Mouse (Mus musculus): ENCODE measurements around the gene Pheta1. TPM values are rescaled to one million over a fixed set of nuclear protein-coding genes. Genes with fewer than 3 reads are reported as not detected.

The Pheta1 gene
- 2.5 and 3.0 TPM in 2 replicates for polyA plus RNA-seq (2012; ENCODE audit: insufficient read depth, insufficient read length, missing spikeins)

DNA sequence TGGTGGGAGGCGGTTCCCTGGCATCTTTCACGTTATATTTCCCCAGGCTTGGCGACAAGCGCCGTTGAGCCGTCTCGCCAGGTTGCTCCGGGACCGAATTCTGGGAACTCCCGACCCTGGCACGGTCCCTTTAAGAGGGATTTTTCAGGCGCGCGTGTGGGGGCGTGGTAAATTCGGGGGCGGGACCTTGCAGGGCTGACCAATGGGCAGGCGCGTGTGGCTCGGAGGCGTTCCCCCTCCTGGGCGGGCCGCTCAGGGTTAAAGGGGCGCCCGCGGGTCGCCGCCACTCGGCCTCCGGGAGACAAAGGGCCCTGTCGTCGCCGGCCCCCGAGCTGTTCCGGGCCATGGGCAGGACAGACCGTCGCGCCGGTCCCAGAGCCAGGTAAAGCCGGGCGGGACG, at the start of gene Pheta1:
Gene Pheta1 (plus strand): TSS at position 242 of the 400 bp plus-strand sequence.
- peak within 1 kb of the TSS; percentile 99 for H3K4me3 ChIP-seq (ENCODE audit: insufficient read depth, low read depth, low read length)
- peak within 1 kb of the TSS; percentile 59 for H3K27ac ChIP-seq (replicated peaks; ENCODE audit: low read depth, low read length)

GRCm38 (mm10) chr5:121807186-121807585, 41.6 kb upstream of the Pheta1 start:
- no peak overlapping the region for H3K27ac ChIP-seq (replicated peaks; ENCODE audit: low read depth, low read length)
- H3K4me3 ChIP-seq (ENCODE audit: insufficient read depth, low read depth, low read length) = no peak overlapping the region
- peaks cover 17% of the 10 kb centered on the region for H3K4me1 ChIP-seq (ENCODE audit: control insufficient read depth, insufficient read depth, insufficient read length, low read length)

More for the DNA sequence above, at the start of gene Pheta1:
- H3K4me1 ChIP-seq (ENCODE audit: control insufficient read depth, insufficient read depth, insufficient read length, low read length) = peaks cover 13% of the 10 kb centered on the region

GRCm38 (mm10) chr5:121808202-121808601, 40.6 kb upstream of the Pheta1 start:
- Histone ChIP-seq H3K4me1 (ENCODE audit: control insufficient read depth, insufficient read depth, insufficient read length, low read length) (peaks cover 17% of the 10 kb centered on the region), H3K4me3 (ENCODE audit: insufficient read depth, low read depth, low read length) (no peak overlapping the region), H3K27ac (replicated peaks; ENCODE audit: low read depth, low read length) (no peak overlapping the region)

DNA sequence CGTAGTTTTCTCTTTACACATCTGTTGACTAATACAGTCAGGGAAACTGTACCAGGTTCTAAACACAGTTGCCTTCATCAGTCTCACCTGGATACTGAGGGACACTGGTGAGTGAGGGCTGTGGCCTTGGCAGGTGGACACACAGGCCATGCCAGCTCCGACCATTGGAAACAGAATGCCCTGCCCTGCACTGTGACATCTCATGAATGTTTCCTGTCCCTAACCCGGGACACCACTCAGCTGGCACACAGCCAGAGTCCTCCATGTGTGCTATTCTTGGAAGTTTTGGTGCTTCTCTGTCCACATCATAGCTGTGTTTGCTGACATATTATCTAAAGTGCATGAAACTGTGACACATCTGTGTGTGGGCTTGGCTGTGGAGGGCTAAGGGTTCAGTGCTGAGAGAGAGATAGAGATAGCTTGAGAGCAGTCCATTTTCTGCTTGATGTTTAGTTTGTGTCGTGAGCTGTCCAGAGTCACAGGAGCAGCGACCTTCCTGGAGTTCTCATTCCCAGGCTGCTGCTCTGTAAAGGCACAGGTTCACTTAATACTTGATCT, 39.0 kb upstream of the Pheta1 start:
- Histone ChIP-seq H3K4me3 (ENCODE audit: insufficient read depth, low read depth, low read length) (no peak overlapping the region), H3K27ac (replicated peaks; ENCODE audit: low read depth, low read length) (no peak overlapping the region), H3K4me1 (ENCODE audit: control insufficient read depth, insufficient read depth, insufficient read length, low read length) (peaks cover 17% of the 10 kb centered on the region)

GRCm38 (mm10) chr5:121810331-121811151, 38.2 kb upstream of the Pheta1 start:
- no peak overlapping the region for H3K27ac ChIP-seq (replicated peaks; ENCODE audit: low read depth, low read length)
- H3K4me1 ChIP-seq (ENCODE audit: control insufficient read depth, insufficient read depth, insufficient read length, low read length) = peaks cover 17% of the 10 kb centered on the region
- no peak overlapping the region for H3K4me3 ChIP-seq (ENCODE audit: insufficient read depth, low read depth, low read length)

DNA sequence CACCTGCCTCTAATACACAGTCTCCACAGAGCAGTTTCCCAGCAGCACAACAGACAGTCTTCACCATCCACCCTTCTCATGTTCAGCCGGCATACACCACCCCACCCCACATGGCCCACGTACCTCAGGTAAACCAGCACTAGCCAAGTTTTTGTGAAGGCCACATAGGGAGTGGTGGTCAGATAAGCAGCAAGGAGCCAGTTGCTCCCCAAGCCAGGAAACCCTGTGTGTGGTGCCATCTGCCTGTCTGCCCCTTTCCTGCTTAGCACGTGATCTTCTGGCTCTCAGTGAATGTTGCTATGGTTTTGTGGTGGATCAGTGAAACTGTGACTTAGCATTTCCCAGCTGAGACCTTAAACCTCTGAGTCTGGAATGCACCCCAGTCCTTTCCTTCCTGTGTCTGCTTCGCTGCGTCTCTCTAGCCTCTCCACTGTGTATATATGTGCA, 37.3 kb upstream of the Pheta1 start:
- Histone ChIP-seq H3K4me1 (ENCODE audit: control insufficient read depth, insufficient read depth, insufficient read length, low read length) (peaks cover 17% of the 10 kb centered on the region), H3K4me3 (ENCODE audit: insufficient read depth, low read depth, low read length) (no peak overlapping the region), H3K27ac (replicated peaks; ENCODE audit: low read depth, low read length) (no peak overlapping the region)

DNA sequence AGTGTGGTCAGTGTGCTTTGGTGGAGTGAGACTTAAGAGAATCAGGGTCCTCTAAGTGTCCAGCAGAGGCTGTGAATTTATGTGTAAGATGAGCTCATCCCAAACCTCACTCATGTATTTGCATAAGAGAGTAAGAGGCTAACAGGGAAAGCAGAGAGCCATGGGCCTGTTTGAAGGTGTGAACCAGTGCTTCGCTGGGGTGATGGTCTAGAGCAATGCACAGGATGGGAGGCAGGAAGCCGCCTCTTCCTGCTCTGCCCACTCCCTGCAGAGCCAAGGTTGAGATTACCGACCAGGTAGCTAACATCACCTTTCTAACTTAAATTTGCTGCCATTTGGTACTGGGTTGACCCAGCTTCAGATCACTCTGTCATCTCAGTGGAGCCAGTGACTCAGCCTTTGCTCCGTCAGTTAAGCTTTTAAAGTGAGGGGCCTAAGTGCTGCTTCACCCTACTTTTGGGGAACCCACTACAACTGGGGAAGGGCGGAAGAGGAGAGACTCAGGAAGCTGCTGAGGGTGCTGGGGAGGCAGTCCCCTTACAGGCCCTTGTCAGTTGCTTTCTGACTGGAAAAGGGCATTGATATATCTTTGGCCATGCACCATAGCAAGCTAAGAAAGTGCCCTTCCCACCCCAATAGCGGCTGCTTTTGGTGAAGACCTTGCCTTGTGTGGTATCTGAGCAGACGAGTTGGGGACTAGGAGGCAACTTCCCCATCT, 36.1 kb upstream of the Pheta1 start:
- Histone ChIP-seq H3K4me3 (ENCODE audit: insufficient read depth, low read depth, low read length) (no peak overlapping the region), H3K27ac (replicated peaks; ENCODE audit: low read depth, low read length) (no peak overlapping the region), H3K4me1 (ENCODE audit: control insufficient read depth, insufficient read depth, insufficient read length, low read length) (peaks cover 17% of the 10 kb centered on the region)

GRCm38 (mm10) chr5:121813744-121814143, 35.0 kb upstream of the Pheta1 start:
- peaks cover 17% of the 10 kb centered on the region for H3K4me1 ChIP-seq (ENCODE audit: control insufficient read depth, insufficient read depth, insufficient read length, low read length)

GRCm38 (mm10) chr5:121815067-121815466, 33.7 kb upstream of the Pheta1 start:
- no peak overlapping the region for H3K27ac ChIP-seq (replicated peaks; ENCODE audit: low read depth, low read length)
- H3K4me1 ChIP-seq (ENCODE audit: control insufficient read depth, insufficient read depth, insufficient read length, low read length) = peaks cover 15% of the 10 kb centered on the region
- no peak overlapping the region for H3K4me3 ChIP-seq (ENCODE audit: insufficient read depth, low read depth, low read length)

More at GRCm38 (mm10) chr5:121813744-121814143, 35.0 kb upstream of the Pheta1 start:
- H3K27ac ChIP-seq (replicated peaks; ENCODE audit: low read depth, low read length) = no peak overlapping the region
- no peak overlapping the region for H3K4me3 ChIP-seq (ENCODE audit: insufficient read depth, low read depth, low read length)

DNA sequence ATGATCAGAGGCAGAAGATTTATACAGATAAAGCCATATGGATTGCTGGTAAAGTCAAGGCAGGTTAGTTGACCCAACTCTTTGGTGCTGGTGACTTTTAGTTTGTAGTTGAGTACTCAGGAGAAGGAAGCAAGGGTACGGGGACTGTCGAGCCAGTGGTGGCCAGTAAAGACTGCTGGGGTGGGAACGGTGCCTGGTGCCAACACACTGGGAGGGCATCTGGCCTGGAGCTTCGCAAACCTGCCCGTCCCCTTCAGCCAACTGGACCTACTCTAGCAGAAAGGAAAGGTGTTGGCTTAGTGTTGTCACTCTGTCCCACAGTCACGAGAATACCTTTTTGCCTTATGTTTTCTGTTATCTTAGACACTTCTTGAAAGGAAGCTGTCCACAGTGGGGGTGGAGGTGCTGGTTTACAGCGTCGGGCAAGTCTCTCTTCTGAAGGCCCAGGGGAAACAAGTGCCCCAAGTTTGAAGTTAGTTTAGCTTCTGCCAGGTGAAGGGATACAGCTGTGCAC, 32.9 kb upstream of the Pheta1 start:
- Histone ChIP-seq H3K27ac (replicated peaks; ENCODE audit: low read depth, low read length) (no peak overlapping the region), H3K4me1 (ENCODE audit: control insufficient read depth, insufficient read depth, insufficient read length, low read length) (peaks cover 21% of the 10 kb centered on the region), H3K4me3 (ENCODE audit: insufficient read depth, low read depth, low read length) (no peak overlapping the region)

DNA sequence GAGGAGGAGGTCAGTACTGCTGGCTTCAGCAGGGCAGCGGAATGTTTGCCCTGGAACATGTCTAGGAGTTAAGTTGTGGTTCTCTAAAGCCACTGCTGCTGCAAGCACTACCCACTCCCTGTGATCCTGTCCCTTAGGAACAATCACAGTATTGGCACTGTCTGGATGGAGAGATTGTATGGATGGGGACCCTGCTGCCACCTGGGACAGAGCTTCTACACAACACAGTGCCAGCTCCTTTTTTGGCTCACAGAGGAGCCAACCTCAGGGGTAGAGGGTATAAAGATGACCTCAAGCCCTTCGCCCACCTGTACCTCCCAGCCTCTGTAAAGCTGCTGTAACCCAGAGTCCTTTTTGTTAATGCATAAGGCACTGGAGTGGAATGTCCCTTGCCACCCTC, 32.2 kb upstream of the Pheta1 start:
- H3K4me1 ChIP-seq (ENCODE audit: control insufficient read depth, insufficient read depth, insufficient read length, low read length) = peaks cover 18% of the 10 kb centered on the region
- no peak overlapping the region for H3K27ac ChIP-seq (replicated peaks; ENCODE audit: low read depth, low read length)
- no peak overlapping the region for H3K4me3 ChIP-seq (ENCODE audit: insufficient read depth, low read depth, low read length)

DNA sequence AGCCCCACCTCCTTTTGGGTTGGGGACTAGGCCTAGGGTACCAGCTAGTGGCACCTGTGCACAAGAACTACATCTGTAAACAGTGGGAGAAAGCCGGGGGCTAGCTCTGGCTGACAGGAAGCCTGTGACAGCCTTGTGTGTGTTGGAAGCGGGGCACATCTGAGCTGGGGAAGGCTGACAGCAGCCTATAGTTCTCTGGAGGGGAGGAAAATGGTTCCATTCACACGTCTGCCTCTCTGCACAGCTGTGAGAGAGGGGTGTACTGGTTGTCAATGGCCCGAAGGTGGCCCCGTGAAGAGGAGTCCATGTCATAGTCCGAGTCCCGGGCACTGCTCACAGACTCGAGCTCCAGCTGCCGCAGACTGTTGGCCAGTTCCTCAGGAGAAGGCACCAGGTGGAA, 31.2 kb upstream of the Pheta1 start:
- Histone ChIP-seq H3K4me3 (ENCODE audit: insufficient read depth, low read depth, low read length) (no peak overlapping the region), H3K4me1 (ENCODE audit: control insufficient read depth, insufficient read depth, insufficient read length, low read length) (peaks cover 12% of the 10 kb centered on the region), H3K27ac (replicated peaks; ENCODE audit: low read depth, low read length) (no peak overlapping the region)

GRCm38 (mm10) chr5:121818401-121818800, 30.4 kb upstream of the Pheta1 start:
- Histone ChIP-seq H3K4me1 (ENCODE audit: control insufficient read depth, insufficient read depth, insufficient read length, low read length) (peaks cover 21% of the 10 kb centered on the region), H3K4me3 (ENCODE audit: insufficient read depth, low read depth, low read length) (no peak overlapping the region), H3K27ac (replicated peaks; ENCODE audit: low read depth, low read length) (no peak overlapping the region)

DNA sequence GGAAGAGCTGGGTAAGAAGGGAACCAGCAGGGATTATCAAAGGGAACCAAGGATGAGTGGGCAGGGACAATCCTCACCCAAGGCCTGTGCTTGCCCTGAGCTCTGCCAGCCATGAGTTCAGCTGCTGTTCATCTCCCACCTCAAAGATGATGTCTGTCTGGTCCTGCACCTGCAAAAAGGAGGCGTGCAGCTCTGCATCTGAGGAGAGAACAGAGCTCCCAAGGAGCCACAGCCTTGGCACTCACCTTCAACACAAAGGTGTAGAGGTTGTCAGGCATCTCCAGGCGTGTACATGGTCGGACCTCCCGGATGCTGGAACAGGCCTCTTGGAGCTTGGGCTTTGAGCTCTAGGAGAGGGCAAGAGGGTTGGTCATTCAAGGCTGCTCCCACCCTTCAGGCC, 29.9 kb upstream of the Pheta1 start:
- Histone ChIP-seq H3K4me3 (ENCODE audit: insufficient read depth, low read depth, low read length) (no peak overlapping the region), H3K4me1 (ENCODE audit: control insufficient read depth, insufficient read depth, insufficient read length, low read length) (peaks cover 25% of the 10 kb centered on the region), H3K27ac (replicated peaks; ENCODE audit: low read depth, low read length) (no peak overlapping the region)

- 0 out of 2 replicates have a peak overlapping the region, but pooled peaks have one; percentile 11 for H3K27ac ChIP-seq (replicated peaks; ENCODE audit: low read depth, low read length)
- no peak overlapping the region for H3K4me3 ChIP-seq (ENCODE audit: insufficient read depth, low read depth, low read length)
- peaks cover 32% of the 10 kb centered on the region for H3K4me1 ChIP-seq (ENCODE audit: control insufficient read depth, insufficient read depth, insufficient read length, low read length)
Observed at GRCm38 (mm10) chr5:121819559-121819958, 29.2 kb upstream of the Pheta1 start.
